Mouse (Mus musculus) inflammation-experienced regulatory T-cells, adult 6 months (primary cell): ENCODE measurements around the gene Cdx4. TPM values are rescaled to one million over a fixed set of nuclear protein-coding genes. Genes with fewer than 3 reads are reported as not detected.

Experiments
- ATAC-seq: one replicate; pipeline ENCODE4 v1.8.0; 2017
- polyA plus RNA-seq, 3 experiments: library from polyadenylated mRNA; unstranded; fragments of 100-300 nt; shearing (Covaris generic); gene quantifications; one replicate each; pipeline ENCODE4 v1.2.1; 2017

The Cdx4 gene
- not detected for polyA plus RNA-seq

GRCm38 (mm10) chrX:103321146-103321545 lies at the start of gene Cdx4:
Gene Cdx4, plus strand, starts transcription at chrX:103321398.
- no peak for ATAC-seq

GRCm38 (mm10) chrX:103274325-103274724 lies 46.9 kb upstream of the Cdx4 start:
- no peak for ATAC-seq

GRCm38 (mm10) chrX:103286899-103287722 lies 34.1 kb upstream of the Cdx4 start:
- ATAC-seq: no peak

GRCm38 (mm10) chrX:103287846-103288377 lies 33.3 kb upstream of the Cdx4 start:
- no peak for ATAC-seq

- no peak for ATAC-seq
Observed at GRCm38 (mm10) chrX:103288485-103289330, 32.5 kb upstream of the Cdx4 start.

- no peak for ATAC-seq
Observed at GRCm38 (mm10) chrX:103298937-103299336, 22.3 kb upstream of the Cdx4 start.

GRCm38 (mm10) chrX:103308262-103308661 lies 12.9 kb upstream of the Cdx4 start:
- no peak for ATAC-seq

GRCm38 (mm10) chrX:103311723-103312122 lies 9.5 kb upstream of the Cdx4 start:
- ATAC-seq: no peak

GRCm38 (mm10) chrX:103314146-103314545 lies 7.1 kb upstream of the Cdx4 start:
- no peak for ATAC-seq

GRCm38 (mm10) chrX:103325900-103326299 lies 4.7 kb downstream of the Cdx4 start:
- ATAC-seq: no peak

GRCm38 (mm10) chrX:103329386-103329785 lies 8.2 kb downstream of the Cdx4 start:
- no peak for ATAC-seq

- ATAC-seq: no peak
Observed at GRCm38 (mm10) chrX:103331125-103331858, 10.1 kb downstream of the Cdx4 start.

GRCm38 (mm10) chrX:103341369-103342113 lies 20.3 kb downstream of the Cdx4 start:
- peak; percentile 60 for ATAC-seq

GRCm38 (mm10) chrX:103355784-103356183 lies 34.6 kb downstream of the Cdx4 start:
- no peak for ATAC-seq

GRCm38 (mm10) chrX:103356287-103356686 lies 35.1 kb downstream of the Cdx4 start, which contains the start of gene Chic1:
Gene Chic1, plus strand, starts transcription at chrX:103356476.
- peak; percentile 62 for ATAC-seq

- ATAC-seq: peak; percentile 41
Observed at GRCm38 (mm10) chrX:103356761-103357236, 35.6 kb downstream of the Cdx4 start.

GRCm38 (mm10) chrX:103366201-103366600 lies 45.0 kb downstream of the Cdx4 start:
- no peak for ATAC-seq

- no peak for ATAC-seq
Observed at GRCm38 (mm10) chrX:103368650-103369049, 47.5 kb downstream of the Cdx4 start.

GRCm38 (mm10) chrX:103371221-103371620 lies 50.0 kb downstream of the Cdx4 start:
- peak; percentile 54 for ATAC-seq

- peak; percentile 63 for ATAC-seq
Observed at GRCm38 (mm10) chrX:103371627-103372026, 50.4 kb downstream of the Cdx4 start.

- ATAC-seq: no peak
Observed at GRCm38 (mm10) chrX:103374250-103374649, 53.1 kb downstream of the Cdx4 start.
